Mouse (Mus musculus): Measurements from ENCODE around the gene Col8a1.

Col8a1 gene

DNA sequence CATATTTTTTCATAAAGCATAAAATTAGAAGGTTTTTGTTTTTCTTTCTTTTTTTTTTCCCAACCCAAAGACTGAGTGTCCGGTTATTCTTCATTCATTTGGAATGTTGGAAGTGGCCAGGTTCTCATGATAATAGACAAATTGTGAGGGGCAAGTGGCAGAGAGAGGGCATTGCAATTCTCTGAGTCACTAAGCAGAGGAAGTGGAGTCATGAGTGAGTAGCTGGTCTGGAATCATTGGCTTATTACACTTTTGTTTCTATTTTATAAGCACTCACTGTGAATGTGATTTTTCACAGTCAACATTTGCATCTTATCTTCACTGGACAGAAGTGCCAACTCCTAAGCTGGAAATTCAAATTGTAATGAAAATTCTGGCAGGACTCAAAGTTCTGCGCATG, 82.9 kb downstream of the Col8a1 start:
- no peak for DNase-seq

- peak; percentile 45 to 50 for DNase-seq
These were observed 85.2 kb downstream of the Col8a1 start for GRCm38 (mm10) chr16:57669348-57669747.

GRCm38 (mm10) chr16:57662661-57663060, 91.9 kb downstream of the Col8a1 start:
- no peak for DNase-seq

- peak; percentile 6 to 16 for DNase-seq
These were observed 104.6 kb downstream of the Col8a1 start for GRCm38 (mm10) chr16:57649888-57650287.

DNA sequence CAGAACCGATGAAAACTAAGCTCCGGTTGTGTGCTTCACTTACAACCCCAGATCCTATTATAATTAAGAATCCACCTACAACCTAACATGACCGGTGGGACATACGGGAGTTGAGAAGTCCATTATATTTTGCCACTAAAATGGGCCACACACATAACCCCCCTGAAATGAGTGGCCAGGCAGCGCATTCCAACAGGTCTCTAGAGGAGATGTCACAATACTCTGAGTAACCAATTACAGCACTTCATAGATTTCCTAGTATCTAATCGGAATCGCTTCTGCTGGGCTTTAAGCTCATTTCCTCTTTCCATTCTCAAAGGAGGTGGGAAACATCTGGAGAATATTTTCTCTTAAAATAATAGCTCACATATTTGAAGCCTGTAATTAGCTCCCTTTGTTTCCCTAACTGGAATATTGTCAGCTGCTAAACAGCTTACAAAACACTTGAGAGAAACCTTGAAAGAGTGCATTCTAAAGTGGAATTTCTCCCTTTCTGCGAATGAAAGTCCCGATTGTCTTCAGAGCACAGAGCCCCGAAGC, 113.1 kb downstream of the Col8a1 start:
- DNase-seq = no peak

GRCm38 (mm10) chr16:57634766-57635165, 119.8 kb downstream of the Col8a1 start:
- DNase-seq = no peak

- peak; percentile 79 to 85 for DNase-seq
These were observed 120.3 kb downstream of the Col8a1 start for GRCm38 (mm10) chr16:57634191-57634590.

DNA sequence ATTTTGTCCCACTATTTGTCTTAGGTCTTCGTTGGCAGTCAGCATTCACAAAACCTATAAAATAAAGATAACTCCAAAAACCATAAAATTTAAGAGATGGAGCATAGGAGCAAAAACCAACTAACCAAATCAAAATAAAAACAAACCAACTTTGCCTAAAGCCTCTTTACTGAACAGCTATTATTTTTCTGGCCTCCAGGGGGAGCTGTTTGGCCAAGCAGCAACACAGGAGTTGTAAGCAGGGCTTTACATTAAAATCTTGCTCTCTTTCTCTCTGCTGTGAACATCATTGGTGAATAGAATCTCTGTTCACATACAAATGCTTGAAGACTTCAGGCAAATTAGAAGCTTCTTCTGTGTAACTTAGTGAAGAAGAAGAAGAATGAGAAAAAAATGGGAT, 142.8 kb downstream of the Col8a1 start:
- peak; percentile 61 to 62 for DNase-seq

DNA sequence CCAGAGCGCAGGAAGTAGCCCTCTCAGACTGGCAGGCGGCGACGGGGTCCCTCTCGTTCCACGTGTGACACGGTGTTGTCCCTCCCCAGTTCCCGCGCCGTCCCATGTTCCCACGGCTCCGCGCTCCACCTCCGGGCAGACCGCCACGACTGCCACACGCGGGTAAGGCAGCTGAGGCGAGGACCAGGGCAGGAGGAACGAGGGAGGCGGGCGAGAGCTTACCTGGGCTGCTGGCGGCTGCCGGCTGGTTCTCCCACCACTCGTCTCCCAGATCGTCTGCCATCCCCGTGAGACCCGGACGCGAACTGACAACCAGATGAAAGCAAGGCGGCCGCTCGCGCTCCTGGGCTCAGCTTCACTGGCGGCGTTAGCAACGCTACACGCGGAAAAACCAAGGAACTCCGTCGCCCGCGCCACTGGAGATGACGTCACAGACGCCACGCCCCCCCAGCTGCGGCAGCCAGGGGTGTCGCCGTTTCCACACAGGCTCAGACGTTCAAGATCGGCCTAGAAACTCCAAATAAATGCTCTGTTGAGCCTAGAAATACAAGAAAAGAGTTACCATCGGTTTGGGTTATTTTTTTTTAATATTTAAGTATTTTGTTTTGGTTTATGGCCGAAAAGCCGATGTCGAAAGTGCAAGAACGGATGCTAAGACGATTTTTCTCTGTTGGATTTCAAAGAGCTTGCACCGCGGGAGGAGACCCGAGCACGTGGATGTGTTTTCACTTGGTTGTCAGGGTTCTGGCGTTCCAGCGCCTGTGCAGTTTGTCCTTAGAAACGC, 147.9 kb downstream of the Col8a1 start, which contains the start of gene Cmss1:
Cmss1 (minus strand) TSS at position 421 of the 784 bp plus-strand sequence.
- DNase-seq = peak; percentile 86 to 88

- DNase-seq = no peak
These were observed 153.5 kb downstream of the Col8a1 start for GRCm38 (mm10) chr16:57601031-57601430.

DNA sequence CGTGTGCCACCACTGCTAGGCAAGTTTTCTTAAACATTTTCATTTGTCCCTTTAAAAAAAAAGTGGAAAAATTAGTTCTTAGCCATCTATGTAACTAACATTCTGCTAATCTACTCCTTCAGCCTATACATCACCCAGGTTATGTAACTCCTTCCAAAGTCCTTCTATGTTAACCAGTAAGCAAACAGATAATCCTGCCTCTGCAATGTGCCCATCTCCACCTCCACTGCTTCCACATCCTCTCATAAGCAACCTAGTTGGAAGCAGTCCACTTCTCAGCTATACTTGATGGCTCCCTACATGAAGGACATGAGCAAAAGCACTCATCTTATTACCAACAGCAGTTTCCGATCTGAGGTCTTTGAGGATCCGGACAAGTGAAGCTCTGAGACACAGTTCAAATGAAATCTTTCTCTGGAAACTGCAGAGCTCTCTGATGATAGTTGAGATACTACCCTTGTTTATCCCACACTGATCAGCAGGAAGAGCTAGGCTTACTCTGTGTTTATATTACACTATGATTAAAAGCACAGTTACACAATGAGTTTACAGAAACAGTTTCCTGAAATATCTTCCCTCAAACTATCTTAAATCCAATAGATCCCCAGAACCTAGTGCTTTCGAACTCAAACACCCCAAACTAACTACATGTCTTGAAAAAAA, 157.1 kb downstream of the Col8a1 start:
- DNase-seq = no peak

- DNase-seq = peak; percentile 33 to 57
These were observed 160.9 kb downstream of the Col8a1 start for GRCm38 (mm10) chr16:57593422-57594157.

- DNase-seq = no peak
These were observed 169.3 kb downstream of the Col8a1 start for GRCm38 (mm10) chr16:57585201-57585600.

DNA sequence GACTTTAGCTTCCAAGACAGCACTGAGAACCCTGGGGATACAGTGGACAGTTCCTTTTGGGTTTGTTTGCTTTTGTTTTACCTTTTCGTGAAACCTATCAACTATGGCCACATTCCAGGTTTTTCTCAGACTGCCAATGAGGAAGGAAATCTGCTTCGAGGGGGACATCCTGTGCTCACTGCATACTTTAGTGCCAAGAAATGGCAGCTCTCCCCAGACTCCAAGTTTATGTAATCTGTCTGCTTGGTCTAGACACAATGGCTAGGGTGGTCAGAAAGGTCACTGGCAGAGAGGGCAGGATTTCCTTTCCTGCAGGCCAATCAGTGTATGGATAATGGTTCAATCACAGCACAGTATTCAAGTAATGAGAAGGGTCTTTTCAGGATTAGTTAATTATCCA, 172.5 kb downstream of the Col8a1 start:
- no peak for DNase-seq

DNA sequence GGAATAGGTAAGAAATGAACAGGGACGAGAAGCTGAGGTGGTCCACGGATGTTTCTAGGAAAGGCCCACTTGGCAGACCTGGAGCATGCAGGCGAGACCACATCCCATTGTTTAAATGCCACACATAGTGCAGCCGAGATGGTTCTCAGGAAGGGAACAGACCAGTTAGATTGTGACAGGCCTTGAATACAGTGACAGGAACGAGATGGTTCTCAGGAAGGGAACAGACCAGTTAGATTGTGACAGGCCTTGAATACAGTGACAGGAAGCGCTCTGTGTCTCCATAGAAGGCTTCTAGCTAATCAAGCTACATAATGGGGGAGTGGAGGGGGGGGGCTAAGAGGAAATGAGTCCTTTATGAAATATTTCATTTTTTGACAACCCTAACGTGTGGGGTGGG, 174.5 kb downstream of the Col8a1 start:
- DNase-seq = no peak

GRCm38 (mm10) chr16:57577519-57577918, 177.0 kb downstream of the Col8a1 start:
- DNase-seq = no peak

DNA sequence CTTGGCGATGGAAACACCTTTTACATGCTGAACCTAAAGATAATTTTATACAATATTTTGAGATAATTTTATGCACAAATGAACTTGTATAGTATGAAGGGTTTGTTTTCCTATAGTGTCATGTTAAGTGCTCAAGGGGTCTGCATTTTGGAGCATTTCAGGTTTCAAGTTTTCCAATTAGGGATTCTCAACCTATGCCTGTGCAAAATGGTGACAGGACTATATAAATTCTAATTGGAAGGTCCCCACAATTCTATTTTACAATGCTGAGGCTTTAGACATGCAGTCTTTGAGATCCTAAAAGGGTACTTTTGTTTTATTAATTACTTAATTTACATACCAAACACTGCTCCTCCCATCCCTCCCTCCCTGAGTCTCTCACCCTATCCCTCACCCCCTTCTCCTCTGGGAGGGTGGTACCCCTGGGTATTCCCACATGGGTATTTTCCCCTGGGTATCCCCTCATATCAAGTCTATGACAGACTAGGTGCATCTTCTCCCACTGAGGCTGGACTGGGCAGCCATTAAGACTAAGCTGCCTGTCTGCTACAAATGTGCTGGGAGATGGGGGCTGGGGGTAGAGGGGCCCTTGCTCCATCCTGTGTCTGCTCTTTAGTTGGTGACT, 178.7 kb downstream of the Col8a1 start:
- DNase-seq = no peak
